Mouse (Mus musculus): Measurements from ENCODE around the gene Med7. TPM values are rescaled to one million over a fixed set of nuclear protein-coding genes. Genes with fewer than 3 reads are reported as not detected.

Gene Med7
- total RNA-seq, 1 experiment from 2014 or later = 56.8 TPM

DNA sequence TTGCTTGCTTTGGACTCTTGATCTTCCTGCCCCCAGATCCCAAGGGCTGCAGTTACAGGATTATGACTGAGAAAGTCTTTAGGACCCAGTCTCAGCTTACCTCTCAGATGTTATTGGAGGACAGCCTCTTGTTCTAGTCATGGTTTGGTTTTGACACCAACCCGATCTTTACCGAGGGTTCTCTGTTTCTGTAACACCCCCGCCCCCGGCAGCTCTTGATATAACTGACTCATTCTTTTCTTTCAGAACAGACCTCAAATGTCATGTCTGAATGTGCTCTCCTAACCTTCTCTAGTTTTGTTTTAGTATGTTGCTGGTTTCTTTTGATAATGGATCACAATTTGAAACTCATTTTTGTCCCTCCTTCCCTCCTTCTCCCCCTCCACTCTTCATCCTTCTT is 37.5 kb downstream of the Med7 start:
- ATAC-seq (replicated peaks; ENCODE audit: insufficient number of reproducible peaks, low FRiP score, low TSS enrichment, poor library complexity, severe bottlenecking) = no peak

GRCm38 (mm10) chr11:46479311-46479710 is 42.6 kb downstream of the Med7 start:
- ATAC-seq (replicated peaks; ENCODE audit: insufficient number of reproducible peaks, low FRiP score, low TSS enrichment, poor library complexity, severe bottlenecking) = no peak

GRCm38 (mm10) chr11:46480517-46480916 is 43.8 kb downstream of the Med7 start:
- peak; percentile 82 for ATAC-seq (replicated peaks; ENCODE audit: insufficient number of reproducible peaks, low FRiP score, low TSS enrichment, poor library complexity, severe bottlenecking)

DNA sequence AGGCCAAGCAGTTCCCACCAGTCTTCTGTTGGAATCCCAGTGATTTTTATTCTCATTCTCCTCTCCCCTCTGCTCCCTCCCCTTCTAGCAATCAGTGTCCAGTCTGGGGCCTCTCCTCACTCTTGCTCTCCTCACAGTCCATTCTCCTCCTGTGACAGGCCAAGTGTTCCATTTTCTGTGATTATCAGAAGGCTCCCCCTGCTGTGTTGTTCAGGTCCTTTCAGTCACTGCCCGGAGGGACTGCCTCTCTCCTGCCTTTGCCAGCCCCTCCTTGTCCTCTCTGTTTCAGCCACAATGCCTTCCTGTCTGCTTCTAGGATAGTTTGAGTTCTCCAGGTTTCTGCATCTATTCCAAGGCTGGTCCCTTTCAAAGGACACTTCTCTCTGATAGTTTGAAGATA is 51.5 kb downstream of the Med7 start:
- ATAC-seq (replicated peaks; ENCODE audit: insufficient number of reproducible peaks, low FRiP score, low TSS enrichment, poor library complexity, severe bottlenecking) = peak; percentile 68

DNA sequence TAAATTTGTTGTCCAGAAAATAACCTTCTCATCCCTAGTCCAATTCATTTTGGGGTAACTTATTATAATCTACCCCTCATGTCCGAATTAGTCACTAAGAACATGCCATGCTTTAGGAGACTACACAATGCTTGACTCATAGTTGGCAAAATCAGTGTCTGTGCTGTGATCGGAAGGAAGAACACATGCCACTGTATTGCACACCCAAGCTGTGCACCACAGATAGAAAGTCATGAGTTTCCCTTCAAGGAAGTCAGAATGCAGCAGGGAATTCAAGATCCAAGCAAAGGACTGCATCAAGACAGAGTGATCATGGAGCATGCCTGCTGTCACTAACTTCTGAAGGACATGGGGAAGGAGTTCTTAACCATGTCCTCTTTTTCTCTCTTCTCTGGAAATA is 51.9 kb downstream of the Med7 start:
- no peak for ATAC-seq (replicated peaks; ENCODE audit: insufficient number of reproducible peaks, low FRiP score, low TSS enrichment, poor library complexity, severe bottlenecking)

Other genes starting within 250 kb of the Med7 start
- 0.39 to 0.53 TPM in 2 of 3 replicates, not detected in the other for gene Fndc9, start 201.4 kb upstream of the Med7 start, total RNA-seq (2017)
- 120 to 188 TPM (median 136 TPM) in 3 replicates for gene Cyfip2, start 124.1 kb upstream of the Med7 start, total RNA-seq (2017)
- 25.2 to 61.1 TPM (median 26.8 TPM) in 3 replicates for gene Itk, start 47.4 kb upstream of the Med7 start, total RNA-seq (2017)
- not detected in 3 replicates for gene Fam71b, start 40.4 kb upstream of the Med7 start, total RNA-seq (2017)
- 111 to 182 TPM (median 181 TPM) in 3 replicates for gene Havcr2, start 18.0 kb downstream of the Med7 start, total RNA-seq (2017)
- gene Gm12169, start 87.3 kb downstream of the Med7 start, total RNA-seq (2017) = not detected in 3 replicates
- not detected in 3 replicates for gene BC053393, start 134.6 kb downstream of the Med7 start, total RNA-seq (2017)
- not detected in 3 replicates for gene Dppa1, start 192.3 kb downstream of the Med7 start, total RNA-seq (2017)

All from monocyte, adult 5-6 weeks (primary cell).